Mouse (Mus musculus) megakaryocyte, embryonic 14.5 days (primary cell): ENCODE results near the gene Ptpru.

Experiments
- FLI1 ChIP-seq: IDR thresholded peaks from 2 replicates; pipeline ENCODE4 v1.6.1; 2012; ENCODE audit warnings: low read length, inconsistent platforms, mixed read lengths
- GATA1 ChIP-seq: IDR thresholded peaks from 3 replicates; pipeline ENCODE4 v1.6.1; 2012; ENCODE audit warnings: mixed read lengths, low read length, inconsistent platforms, borderline replicate concordance

DNA sequence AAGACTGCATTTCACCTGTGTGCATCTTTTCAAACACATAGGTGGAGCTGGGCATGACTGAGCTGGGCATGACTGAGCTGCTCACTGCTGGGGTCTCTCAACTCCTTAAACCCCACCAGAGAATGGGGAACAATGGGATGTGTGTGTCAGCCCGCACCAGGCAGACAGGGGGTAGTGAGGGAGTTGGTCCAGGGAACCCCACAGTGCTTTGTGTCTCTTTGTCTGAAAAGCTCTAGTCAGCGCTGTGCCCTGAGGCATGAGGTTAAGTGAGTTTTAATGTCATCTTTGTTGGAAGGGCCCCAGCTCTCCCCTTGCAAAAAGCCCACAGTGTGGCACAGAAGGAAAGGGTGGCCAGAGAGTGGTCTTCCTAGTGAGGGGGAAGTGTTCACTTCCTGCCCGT, 13.1 kb downstream of the Ptpru start:
- TF ChIP-seq GATA1 (no peak), FLI1 (no peak)
